In the genomic region with DNA sequence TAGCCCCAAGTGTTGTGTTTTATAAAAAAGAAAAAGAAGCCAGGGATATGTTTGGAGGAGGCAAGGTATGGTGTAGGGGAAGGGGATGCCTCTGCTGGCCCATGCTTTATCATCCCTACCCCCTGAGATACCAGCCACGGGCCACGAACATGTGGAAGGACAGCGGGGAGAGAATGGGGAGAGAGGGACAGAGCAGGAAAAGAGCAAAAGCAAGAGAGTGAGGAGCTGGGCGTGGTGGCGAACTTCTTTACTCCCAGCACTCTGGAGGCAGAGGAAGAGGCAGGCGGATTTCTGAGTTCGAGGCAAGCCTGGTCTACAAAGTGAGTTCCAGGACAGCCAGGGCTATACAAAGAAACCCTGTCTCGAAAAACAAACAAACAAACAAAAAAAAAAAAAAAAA, we compare ENCODE assay signal across 7 mouse cellular contexts. TPM values are rescaled to one million over a fixed set of nuclear protein-coding genes. Genes with fewer than 3 reads are reported as not detected.
DNase-seq lines count a peak whose midpoint lies in the region; ATAC-seq and TF ChIP-seq lines count a peak whose summit lies in the region.
"Not testable (repeated sequence)": the region's sequence is repeated elsewhere in the genome, so short reads cannot be mapped to it uniquely, and the experiment has no call there.

No protein-coding gene starts in this region.

- not testable (repeated sequence) for TF ChIP-seq POLR2A in ES-Bruce4 (IDR thresholded peaks at IDR 0.05; ENCODE audit: insufficient read depth, low read length); small intestine, adult 2 months (IDR thresholded peaks at IDR 0.05; ENCODE audit: low read depth, low read length)

- ATAC-seq in intestine, postnatal 0 days; lung, embryonic 14.5 days (ENCODE audit: insufficient read depth): not testable (repeated sequence)
- ATAC-seq in stomach, postnatal 0 days (ENCODE audit: low FRiP score, low TSS enrichment), result peak; percentile 37; the same call in 1 of the 2 replicates

- not testable (repeated sequence) for H3K36me3 ChIP-seq in ES-Bruce4 (ENCODE audit: control insufficient read depth, insufficient read depth, low read length, poor library complexity, severe bottlenecking); heart, embryonic 10.5 days; intestine, postnatal 0 days (ENCODE audit: control insufficient read depth, insufficient read depth); lung, embryonic 14.5 days (ENCODE audit: insufficient read depth); small intestine, adult 2 months (ENCODE audit: control insufficient read depth, insufficient read depth, low read length); stomach, postnatal 0 days (ENCODE audit: control insufficient read depth, insufficient read depth, low read length)

- not testable (repeated sequence) for H3K9me3 ChIP-seq in ES-Bruce4 (replicated peaks; ENCODE audit: control insufficient read depth, insufficient read depth, low read length, poor library complexity, severe bottlenecking); heart, embryonic 10.5 days; intestine, postnatal 0 days (ENCODE audit: control insufficient read depth); lung, embryonic 14.5 days (ENCODE audit: low read depth, low read length); stomach, postnatal 0 days (ENCODE audit: control insufficient read depth, low read length)

- TF ChIP-seq CTCF in ES-Bruce4 (IDR thresholded peaks at IDR 0.05; ENCODE audit: low read depth, low read length); intestine, postnatal 0 days (IDR thresholded peaks at IDR 0.05; ENCODE audit: low read depth); lung, embryonic 14.5 days (IDR thresholded peaks at IDR 0.05; ENCODE audit: low read depth); small intestine, adult 2 months (IDR thresholded peaks at IDR 0.05; ENCODE audit: extremely low read depth, insufficient read length, insufficient replicate concordance, low read depth, low read length); stomach, postnatal 0 days (IDR thresholded peaks at IDR 0.05; ENCODE audit: low read depth): not testable (repeated sequence)

- WGBS in heart, embryonic 10.5 days, result 90% methylated on average over 8 of the region's 8 CpGs
- 72% methylated on average over 8 of the region's 8 CpGs for WGBS in intestine, postnatal 0 days
- 74% methylated on average over 8 of the region's 8 CpGs for WGBS in lung, embryonic 14.5 days
- 39% methylated on average over 8 of the region's 8 CpGs for WGBS in small intestine, adult 2 months
- WGBS in stomach, postnatal 0 days, result 69% methylated on average over 8 of the region's 8 CpGs

- H3K4me3 ChIP-seq in ES-Bruce4 (ENCODE audit: low read depth, low read length), result 0 out of 2 replicates have a peak overlapping the region, but pooled peaks have one; percentile 6
- H3K4me3 ChIP-seq in heart, embryonic 10.5 days; intestine, postnatal 0 days (ENCODE audit: low read depth, low read length); lung, embryonic 14.5 days (ENCODE audit: low read depth, low read length); stomach, postnatal 0 days (ENCODE audit: low read depth, low read length): not testable (repeated sequence)
- H3K4me3 ChIP-seq in small intestine, adult 2 months (ENCODE audit: low read depth, low read length), result peak overlapping the region; percentile 33

- H3K4me1 ChIP-seq in ES-Bruce4 (ENCODE audit: control insufficient read depth, insufficient read depth, low read length); intestine, postnatal 0 days (replicated peaks; ENCODE audit: control insufficient read depth, insufficient read depth, low read length); lung, embryonic 14.5 days (ENCODE audit: insufficient read depth); stomach, postnatal 0 days (replicated peaks; ENCODE audit: control insufficient read depth, insufficient read depth): not testable (repeated sequence)
- H3K4me1 ChIP-seq in heart, embryonic 10.5 days, result peaks cover 20% of the 10 kb centered on the region
- peaks cover 12% of the 10 kb centered on the region; the same call in 1 of the 2 replicates for H3K4me1 ChIP-seq in small intestine, adult 2 months (ENCODE audit: control insufficient read depth, insufficient read depth, insufficient read length, low read length)

- not testable (repeated sequence) for H3K27me3 ChIP-seq in ES-Bruce4 (ENCODE audit: control insufficient read depth, insufficient read depth, low read length, poor library complexity, severe bottlenecking); heart, embryonic 10.5 days (ENCODE audit: insufficient read depth, poor library complexity, severe bottlenecking); intestine, postnatal 0 days (replicated peaks; ENCODE audit: control insufficient read depth, insufficient read depth, low read length); lung, embryonic 14.5 days (ENCODE audit: insufficient read depth, low read length); small intestine, adult 2 months (ENCODE audit: control insufficient read depth, insufficient read depth, low read length); stomach, postnatal 0 days (ENCODE audit: control insufficient read depth, insufficient read depth, low read length)

- peak overlapping the region; percentile 93 for H3K27ac ChIP-seq in ES-Bruce4 (ENCODE audit: insufficient read depth, low read length)
- not testable (repeated sequence) for H3K27ac ChIP-seq in heart, embryonic 10.5 days; intestine, postnatal 0 days (ENCODE audit: low read depth, low read length)
- H3K27ac ChIP-seq in lung, embryonic 14.5 days (ENCODE audit: low read depth), result peak overlapping the region; percentile 34
- H3K27ac ChIP-seq in small intestine, adult 2 months (ENCODE audit: insufficient read depth, low read depth, low read length), result 0 out of 2 replicates have a peak overlapping the region, but pooled peaks have one; percentile 29
- H3K27ac ChIP-seq in stomach, postnatal 0 days (replicated peaks), result peak overlapping the region; percentile 65; the same call in 1 of the 2 replicates

- H3K9ac ChIP-seq in ES-Bruce4 (ENCODE audit: low read depth, poor library complexity, severe bottlenecking), result peak overlapping the region; percentile 18; the same call in 1 of the 2 replicates
- H3K9ac ChIP-seq in intestine, postnatal 0 days (ENCODE audit: low read depth, low read length); lung, embryonic 14.5 days; stomach, postnatal 0 days (ENCODE audit: low read length): not testable (repeated sequence)

- peak overlapping the region; percentile 18; the same call in 1 of the 2 replicates for H3K4me2 ChIP-seq in intestine, postnatal 0 days (replicated peaks; ENCODE audit: low read depth)
- not testable (repeated sequence) for H3K4me2 ChIP-seq in lung, embryonic 14.5 days; stomach, postnatal 0 days (replicated peaks; ENCODE audit: low read depth)

- TF ChIP-seq EP300 in ES-Bruce4 (IDR thresholded peaks at IDR 0.05; ENCODE audit: insufficient read depth, low read depth, low read length); stomach, postnatal 0 days (optimal IDR thresholded peaks at IDR 0.05): not testable (repeated sequence)

- peak; percentile 52 for DNase-seq in R1 (ENCODE audit: low read depth, low spot score)
- DNase-seq in heart, embryonic 10.5 days (ENCODE audit: low spot score), result peak; percentile 63
- not testable (repeated sequence) for DNase-seq in lung, embryonic 14.5 days; stomach, postnatal 0 days (ENCODE audit: low spot score)

RNA-seq across cellular contexts. Expression of a gene that starts 44.1 kb away (rescaled TPM):
- 19.7 and 20.4 TPM in 2 replicates for polyA plus RNA-seq in ES-Bruce4 (2011; ENCODE audit: insufficient read depth, insufficient read length, low read depth, missing spikeins)
- 9.9 and 17.0 TPM in 2 replicates for polyA plus RNA-seq in heart, embryonic 10.5 days (2016; fragmentation: Nextera tagmentation; extraction: Ambion mirVana)
- 36.7 and 37.3 TPM in 2 replicates for polyA plus RNA-seq in intestine, postnatal 0 days (2015; fragmentation: Nextera tagmentation; extraction: Ambion mirVana)
- 23.4 and 24.5 TPM in 2 replicates for polyA plus RNA-seq in lung, embryonic 14.5 days (2014; fragmentation: Nextera tagmentation; extraction: Ambion mirVana)
- polyA plus RNA-seq in small intestine, adult 2 months (2012; rRNA removed), result 13.7 and 21.0 TPM in 2 replicates
- polyA plus RNA-seq in stomach, postnatal 0 days (2015; fragmentation: Nextera tagmentation; extraction: Ambion mirVana), result 16.6 and 18.6 TPM in 2 replicates
